Mouse (Mus musculus): ENCODE data around the gene Mtus2.

Mtus2 gene

GRCm38 (mm10) chr5:148181308-148181630 is 224.1 kb downstream of the Mtus2 start:
- in situ Hi-C loops (cut with MboI): no loop called here

- in situ Hi-C loops (cut with MboI): no loop called here
These were observed 224.8 kb downstream of the Mtus2 start for GRCm38 (mm10) chr5:148181901-148182300.

GRCm38 (mm10) chr5:148185898-148186297 is 228.8 kb downstream of the Mtus2 start:
- in situ Hi-C loops (cut with MboI): no loop called here

GRCm38 (mm10) chr5:148191416-148191815 is 234.3 kb downstream of the Mtus2 start:
- in situ Hi-C loops (cut with MboI): no loop called here

- in situ Hi-C loops (cut with MboI): no loop called here
These were observed 254.7 kb downstream of the Mtus2 start for GRCm38 (mm10) chr5:148211831-148212230.

GRCm38 (mm10) chr5:148216786-148217185 is 259.7 kb downstream of the Mtus2 start:
- in situ Hi-C loops (cut with MboI): no loop called here

GRCm38 (mm10) chr5:148222898-148223297 is 265.8 kb downstream of the Mtus2 start:
- in situ Hi-C loops (cut with MboI): no loop called here

- in situ Hi-C loops (cut with MboI): no loop called here
These were observed 266.9 kb downstream of the Mtus2 start for GRCm38 (mm10) chr5:148224004-148224403.

GRCm38 (mm10) chr5:148233714-148234113 is 276.6 kb downstream of the Mtus2 start:
- in situ Hi-C loops (cut with MboI): no loop called here

- in situ Hi-C loops (cut with MboI): no loop called here
These were observed 279.5 kb downstream of the Mtus2 start for GRCm38 (mm10) chr5:148236616-148237015.

GRCm38 (mm10) chr5:148239067-148239466 is 281.9 kb downstream of the Mtus2 start:
- in situ Hi-C loops (cut with MboI): no loop called here

- in situ Hi-C loops (cut with MboI): no loop called here
These were observed 282.6 kb downstream of the Mtus2 start for GRCm38 (mm10) chr5:148239757-148240156.

- in situ Hi-C loops (cut with MboI): no loop called here
These were observed 284.8 kb downstream of the Mtus2 start for GRCm38 (mm10) chr5:148241932-148242331.

GRCm38 (mm10) chr5:148244471-148244870 is 287.4 kb downstream of the Mtus2 start:
- in situ Hi-C loops (cut with MboI): no loop called here

GRCm38 (mm10) chr5:148245386-148245785 is 288.3 kb downstream of the Mtus2 start:
- in situ Hi-C loops (cut with MboI): no loop called here

GRCm38 (mm10) chr5:148248236-148248635 is 291.1 kb downstream of the Mtus2 start:
- in situ Hi-C loops (cut with MboI): no loop called here

- in situ Hi-C loops (cut with MboI): no loop called here
These were observed 294.7 kb downstream of the Mtus2 start for GRCm38 (mm10) chr5:148251847-148252246.

GRCm38 (mm10) chr5:148262016-148262415 is 304.9 kb downstream of the Mtus2 start:
- in situ Hi-C loops (cut with MboI): no loop called here

- in situ Hi-C loops (cut with MboI): no loop called here
These were observed 307.9 kb downstream of the Mtus2 start for GRCm38 (mm10) chr5:148264819-148265707.

GRCm38 (mm10) chr5:148266841-148267240 is 309.7 kb downstream of the Mtus2 start:
- in situ Hi-C loops (cut with MboI): no loop called here

- in situ Hi-C loops (cut with MboI): no loop called here
These were observed 310.3 kb downstream of the Mtus2 start for GRCm38 (mm10) chr5:148267446-148267845.

- in situ Hi-C loops (cut with MboI): no loop called here
These were observed 314.9 kb downstream of the Mtus2 start for GRCm38 (mm10) chr5:148272065-148272464.

- in situ Hi-C loops (cut with MboI): no loop called here
These were observed 315.7 kb downstream of the Mtus2 start for GRCm38 (mm10) chr5:148272771-148273170.

- in situ Hi-C loops (cut with MboI): no loop called here
These were observed 321.1 kb downstream of the Mtus2 start for GRCm38 (mm10) chr5:148278233-148278632.
